Mouse (Mus musculus) embryonic fibroblast, embryonic 13.5 days (primary cell): ENCODE results near the gene Plekho1.

Experiments
- CTCF ChIP-seq: IDR thresholded peaks from 2 replicates; pipeline ENCODE4 v1.5.1; 2011; ENCODE audit warnings: mild to moderate bottlenecking, control low read depth, low read length, moderate library complexity, borderline replicate concordance; ENCODE audit not compliant: insufficient read depth
- POLR2A ChIP-seq: IDR thresholded peaks from 2 replicates; pipeline ENCODE4 v1.6.1; 2011; ENCODE audit warnings: low read depth, mild to moderate bottlenecking, control low read depth, low read length, moderate library complexity

GRCm38 (mm10) chr3:95942749-95943148, 53.1 kb downstream of the Plekho1 start:
- TF ChIP-seq POLR2A (no peak), CTCF (no peak)
